Mouse (Mus musculus) bone marrow, adult 2 months (tissue): ENCODE results near the gene Mettl15. TPM values are rescaled to one million over a fixed set of nuclear protein-coding genes. Genes with fewer than 3 reads are reported as not detected.

Source experiments
- H3K27ac ChIP-seq: fragments of 200-500 bp; 2 replicates; pipeline ENCODE4 v1.5.1; 2012; ENCODE audit warnings: low read depth, mild to moderate bottlenecking, control low read depth, inconsistent platforms, low read length; ENCODE audit not compliant: control insufficient read depth, poor library complexity, insufficient read depth
- H3K4me1 ChIP-seq: fragments of 200-500 bp; 2 replicates; pipeline ENCODE4 v1.6.1; 2011; ENCODE audit warnings: low read length; ENCODE audit not compliant: control insufficient read depth, insufficient read depth
- H3K4me3 ChIP-seq: fragments of 200-500 bp; replicated peaks from 2 replicates; pipeline ENCODE3; 2011; ENCODE audit warnings: mild to moderate bottlenecking, low read depth, low read length, control low read depth; ENCODE audit not compliant: control insufficient read depth
- CTCF ChIP-seq: fragments of 200-500 bp; IDR thresholded peaks from 2 replicates; pipeline ENCODE4 v1.5.1; 2011; ENCODE audit warnings: low read length, control low read depth; ENCODE audit not compliant: control insufficient read depth, insufficient read depth
- POLR2A ChIP-seq: fragments of 200-500 bp; IDR thresholded peaks from 2 replicates; pipeline ENCODE4 v1.6.1; 2011; ENCODE audit warnings: low read depth, mild to moderate bottlenecking, control low read depth, low read length, borderline replicate concordance; ENCODE audit not compliant: control insufficient read depth
- WGBS: fragments of 180-500 bp; shearing (Covaris S2); methylation state at CpG from one replicate; pipeline ENCODE4 v1.1.7; 2018; 5-methylcytosine and 5-hydroxymethylcytosine counted together
- polyA plus RNA-seq: library from polyadenylated mRNA; stranded (reverse); fragments of >200 nt; gene quantifications from 2 replicates; pipeline ENCODE4 v1.2.4, GENCODE M21; 2011; ENCODE audit warnings: low replicate concordance; ENCODE audit not compliant: missing spikeins, insufficient read depth, insufficient read length

Gene Mettl15
- polyA plus RNA-seq, 1 experiment = 1.1 TPM

- TF ChIP-seq CTCF (no peak), POLR2A (no peak)
- no peaks in the 10 kb centered on the region for H3K4me1 ChIP-seq
- H3K27ac ChIP-seq = no peak overlapping the region
- H3K4me3 ChIP-seq = no peak overlapping the region
- 89% methylated on average over 3 of the region's 3 CpGs for WGBS
These were observed 149.8 kb downstream of the Mettl15 start for GRCm38 (mm10) chr2:109130718-109131117.

DNA sequence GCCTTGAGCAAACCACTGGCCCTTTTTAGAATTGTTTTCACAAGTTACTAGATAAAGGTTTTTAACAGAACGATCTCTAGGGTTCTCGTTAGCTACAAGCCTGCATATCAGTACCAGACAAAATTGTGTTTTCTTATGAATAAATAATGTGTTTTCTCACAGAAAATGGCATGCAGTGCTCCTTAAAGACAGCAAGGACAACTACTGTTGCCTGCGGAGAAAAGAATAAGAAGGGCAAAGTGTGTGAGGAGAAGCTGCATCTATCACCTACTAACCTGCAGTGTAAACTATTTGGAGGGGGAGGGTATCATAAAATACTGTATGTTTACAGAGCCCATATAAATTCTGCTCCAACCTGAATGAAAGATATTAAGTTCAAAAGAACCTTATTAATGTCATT is 150.6 kb downstream of the Mettl15 start:
- H3K4me1 ChIP-seq = no peaks in the 10 kb centered on the region
- TF ChIP-seq POLR2A (no peak), CTCF (no peak)
- H3K27ac ChIP-seq = no peak overlapping the region
- whole genome bisulfite sequencing = 89% methylated on average over 3 of the region's 3 CpGs
- no peak overlapping the region for H3K4me3 ChIP-seq

- Histone ChIP-seq H3K4me3 (no peak overlapping the region), H3K27ac (no peak overlapping the region), H3K4me1 (no peaks in the 10 kb centered on the region)
- TF ChIP-seq CTCF (no peak), POLR2A (no peak)
- WGBS = 73% methylated on average over 3 of the region's 3 CpGs
These were observed 174.6 kb downstream of the Mettl15 start for GRCm38 (mm10) chr2:109105773-109106484.

DNA sequence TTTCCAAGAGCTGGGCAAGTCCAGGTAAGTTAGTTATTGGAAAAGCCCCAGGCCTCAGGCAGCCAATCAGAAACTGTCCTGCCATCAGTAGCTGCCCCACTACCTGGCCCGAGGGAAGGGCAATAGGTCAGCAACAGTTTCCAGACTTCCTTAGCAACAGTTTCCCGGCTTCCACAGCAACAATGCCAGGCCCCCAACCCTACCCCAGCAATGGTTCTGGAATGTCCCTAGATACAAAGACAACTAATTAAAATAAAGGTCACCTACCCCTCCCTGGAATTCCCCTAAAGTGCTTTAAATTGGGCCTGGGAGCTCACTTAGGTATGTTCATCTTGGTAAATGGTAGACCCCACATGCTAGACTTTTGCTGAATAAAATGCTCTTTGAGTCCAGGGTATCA is 230.9 kb downstream of the Mettl15 start:
- no peaks in the 10 kb centered on the region for H3K4me1 ChIP-seq
- H3K27ac ChIP-seq = no peak overlapping the region
- no peak overlapping the region for H3K4me3 ChIP-seq
- WGBS = 72% methylated on average over 2 of the region's 2 CpGs
- TF ChIP-seq POLR2A (no peak), CTCF (no peak)

Other genes starting within 250 kb of the Mettl15 start
- 8.0 and 9.8 TPM in 2 replicates for gene Kif18a, start within 50 bp of the Mettl15 start, polyA plus RNA-seq